Mouse (Mus musculus) spleen, postnatal 4 days (tissue): ENCODE data around the gene Bhlhe41.

Experiments used
- DNase-seq, 2 experiments: peaks; one replicate each; pipeline ENCODE4 v3.0.0; 2022; ENCODE audit warnings: low spot score in 2 of 2

The Bhlhe41 gene

DNA sequence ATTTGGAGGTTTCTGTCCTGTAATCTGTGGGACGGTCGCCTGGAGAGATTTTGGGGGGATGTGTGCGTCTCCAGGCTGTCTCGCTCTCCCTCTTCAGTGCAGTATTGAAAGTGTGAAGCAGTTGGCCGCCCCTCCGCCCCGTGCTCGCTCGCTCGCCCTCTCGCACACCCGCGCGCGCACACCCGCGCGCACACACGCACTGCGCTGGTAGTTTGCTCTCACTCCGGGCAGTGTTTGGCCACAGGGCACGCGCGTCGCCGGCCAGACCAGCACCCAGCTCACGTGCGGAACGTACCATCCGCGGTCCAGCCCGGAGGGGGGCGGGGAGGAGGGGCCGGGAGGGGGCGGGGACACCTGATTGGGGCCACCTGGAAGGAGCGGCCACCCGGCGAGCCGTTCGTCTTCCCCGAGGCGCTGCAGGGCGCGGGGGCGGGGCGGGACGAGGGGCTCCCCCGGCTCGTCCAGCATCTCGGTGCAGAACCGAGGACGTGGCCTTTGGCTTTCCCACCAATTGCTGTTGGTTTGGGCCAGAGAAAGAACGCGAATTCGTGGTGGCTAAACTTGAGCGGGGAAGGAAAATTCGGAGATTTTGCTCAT, at the start of gene Bhlhe41:
TSS of gene Bhlhe41 (minus strand) at position 270 of the 597 bp plus-strand sequence.
- peak; percentile 45 to 74 for DNase-seq

DNA sequence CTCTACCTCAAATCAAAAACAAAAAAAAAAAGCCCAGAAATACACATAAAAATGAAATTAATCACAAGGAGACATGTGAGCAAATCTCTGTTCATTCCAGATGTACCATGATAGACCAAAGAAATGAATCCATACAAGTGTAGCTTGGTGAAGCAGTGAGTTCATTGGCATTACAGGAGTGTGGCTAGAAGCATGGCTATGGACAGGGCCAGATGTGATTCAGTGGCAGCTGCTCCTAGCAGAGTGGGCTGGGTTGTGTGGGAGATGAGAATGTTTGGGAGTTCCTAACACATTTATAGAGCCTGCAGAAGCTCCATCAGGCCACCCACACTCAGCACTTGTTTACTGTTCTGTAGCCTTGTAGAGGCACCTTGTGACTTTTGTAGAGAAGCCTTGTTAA, 46.9 kb upstream of the Bhlhe41 start:
- no peak for DNase-seq

DNA sequence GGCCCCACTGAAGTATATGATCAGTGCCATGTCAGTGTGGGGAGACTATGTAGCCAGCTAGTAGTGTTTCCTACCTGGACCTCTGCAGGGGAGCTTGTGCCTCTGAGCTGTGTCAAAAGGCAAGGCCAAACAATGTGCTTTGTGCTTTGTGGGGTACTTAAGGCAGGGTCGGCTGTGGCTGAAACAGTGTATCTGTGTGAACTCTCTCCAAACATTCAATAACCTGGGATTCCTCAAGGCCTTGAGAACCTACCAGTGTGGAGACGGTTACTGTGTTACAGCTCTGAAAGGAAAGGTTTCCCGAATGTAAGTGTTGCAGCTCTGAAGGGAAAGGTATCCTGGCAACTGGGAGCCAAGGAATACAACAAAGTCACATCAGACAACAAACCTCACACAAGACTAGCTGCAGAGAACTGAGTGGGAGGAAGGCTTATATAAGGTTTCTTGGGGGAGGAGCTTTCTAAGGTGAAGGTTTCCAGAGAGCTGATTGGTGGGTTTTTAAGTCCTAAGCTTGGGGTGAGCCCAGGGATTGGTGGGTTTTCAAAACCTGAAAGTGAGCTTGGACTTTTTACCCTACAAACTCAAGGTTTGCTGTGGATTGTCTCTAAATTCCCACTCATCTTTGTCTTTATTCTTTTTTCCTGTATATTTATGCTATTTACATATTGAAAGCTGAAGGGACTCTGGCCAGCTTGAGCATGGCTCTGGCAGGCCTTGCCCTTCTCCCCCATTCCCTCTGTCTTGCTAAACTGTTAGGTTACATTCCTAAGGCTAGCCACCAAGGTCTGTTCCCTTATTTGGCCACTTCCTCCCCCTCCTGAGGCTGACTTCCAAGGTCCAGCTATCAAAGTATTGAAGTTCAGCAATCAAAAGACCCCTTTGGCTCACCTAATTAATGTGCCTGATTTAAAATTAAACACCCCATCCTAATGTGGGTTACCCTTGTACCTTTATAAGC, 45.4 kb upstream of the Bhlhe41 start:
- no peak for DNase-seq

DNA sequence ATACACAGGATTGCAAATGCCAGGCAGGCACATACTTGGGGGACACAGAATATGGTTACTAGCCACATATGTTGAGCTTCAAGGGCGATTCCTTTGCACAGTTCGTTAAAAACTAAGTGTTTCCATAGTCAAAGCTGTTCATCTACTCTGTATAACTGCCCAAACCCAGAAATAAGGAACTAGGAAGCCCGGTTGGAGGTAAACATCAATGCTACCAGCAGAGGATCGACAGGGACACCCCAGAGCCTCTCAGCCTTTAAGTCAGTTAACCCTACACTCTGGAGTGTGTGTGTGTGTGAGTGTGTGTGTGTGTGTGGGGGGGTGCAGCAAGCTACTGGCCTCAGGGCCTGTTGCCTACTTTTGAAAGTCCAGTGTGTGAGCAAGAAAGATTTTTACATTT, 44.6 kb upstream of the Bhlhe41 start:
- no peak for DNase-seq

DNA sequence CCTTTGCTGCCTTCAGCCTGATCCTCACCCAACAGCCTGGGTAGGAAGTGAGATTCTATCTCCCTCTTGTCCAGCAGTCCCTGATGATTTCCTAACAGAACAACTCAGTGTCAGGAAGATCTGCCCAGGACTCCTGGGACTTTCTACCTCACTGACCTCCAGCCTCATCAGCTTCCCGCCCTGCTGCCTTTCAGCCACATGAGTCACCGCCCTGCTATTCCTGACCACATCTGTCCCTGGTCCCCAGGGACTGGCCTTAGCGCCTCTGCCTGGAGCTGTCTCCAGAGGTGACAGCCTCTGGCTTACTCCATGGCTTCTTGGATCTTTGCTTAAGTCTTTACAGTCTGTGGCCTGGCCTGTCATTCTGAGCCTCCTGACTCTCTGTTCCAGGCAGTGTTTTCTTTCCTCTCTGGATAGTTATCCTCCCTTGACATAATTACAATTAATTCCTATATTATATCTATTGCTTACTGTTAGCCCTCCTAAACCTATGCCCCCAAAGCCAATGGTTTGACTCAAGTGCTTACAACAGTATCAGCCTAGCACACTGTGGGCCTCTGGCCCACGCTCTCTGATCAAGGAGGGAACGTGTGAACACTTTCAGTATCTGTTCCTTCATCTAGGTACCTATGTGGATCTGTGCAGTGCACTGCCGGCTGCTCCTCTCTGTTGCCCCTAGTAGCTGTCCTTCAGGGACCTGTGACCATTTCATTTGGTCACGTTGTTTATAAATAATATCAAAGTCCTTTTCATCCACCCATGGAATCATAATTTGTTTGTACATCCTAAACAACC, 40.9 kb upstream of the Bhlhe41 start:
- no peak for DNase-seq

DNA sequence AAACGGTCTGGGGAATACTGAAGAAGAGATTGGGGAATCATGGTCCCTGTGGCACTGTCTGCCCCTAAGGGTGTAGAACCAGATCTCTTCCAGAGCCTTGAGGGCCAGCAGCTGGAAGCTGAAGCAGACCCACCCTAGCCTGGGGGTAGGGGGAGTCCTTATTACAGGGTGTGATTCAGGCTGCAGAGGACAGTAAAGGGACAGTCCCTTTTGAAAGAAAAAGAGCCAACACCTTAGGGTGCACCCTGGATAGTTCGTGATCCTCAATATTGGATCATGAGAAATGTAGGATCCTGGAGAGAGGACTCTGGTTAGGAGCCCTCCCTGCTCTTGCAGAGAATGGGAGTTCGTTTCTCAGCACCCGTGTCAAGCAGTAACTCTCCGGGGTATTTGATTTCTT, 39.3 kb upstream of the Bhlhe41 start:
- DNase-seq: no peak

DNA sequence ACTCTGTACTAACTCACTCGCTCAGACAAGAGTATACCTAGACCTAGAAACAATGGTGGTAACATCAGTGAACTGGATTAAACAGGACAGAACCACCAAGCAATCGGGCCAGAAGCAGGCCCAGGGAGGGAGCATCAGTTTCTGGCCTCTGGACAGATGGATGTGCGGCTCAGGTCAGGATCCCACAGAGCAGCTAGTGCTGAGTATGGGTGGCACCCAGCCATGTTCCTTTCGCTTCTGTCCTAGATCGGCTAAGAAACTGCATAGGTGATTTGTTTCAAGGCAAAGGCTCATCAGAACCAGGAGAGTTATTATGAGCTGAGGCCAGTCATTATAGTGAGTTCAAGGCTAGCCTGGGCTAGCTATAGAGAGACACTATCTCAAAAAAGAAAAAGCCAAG, 38.8 kb upstream of the Bhlhe41 start:
- no peak for DNase-seq

DNA sequence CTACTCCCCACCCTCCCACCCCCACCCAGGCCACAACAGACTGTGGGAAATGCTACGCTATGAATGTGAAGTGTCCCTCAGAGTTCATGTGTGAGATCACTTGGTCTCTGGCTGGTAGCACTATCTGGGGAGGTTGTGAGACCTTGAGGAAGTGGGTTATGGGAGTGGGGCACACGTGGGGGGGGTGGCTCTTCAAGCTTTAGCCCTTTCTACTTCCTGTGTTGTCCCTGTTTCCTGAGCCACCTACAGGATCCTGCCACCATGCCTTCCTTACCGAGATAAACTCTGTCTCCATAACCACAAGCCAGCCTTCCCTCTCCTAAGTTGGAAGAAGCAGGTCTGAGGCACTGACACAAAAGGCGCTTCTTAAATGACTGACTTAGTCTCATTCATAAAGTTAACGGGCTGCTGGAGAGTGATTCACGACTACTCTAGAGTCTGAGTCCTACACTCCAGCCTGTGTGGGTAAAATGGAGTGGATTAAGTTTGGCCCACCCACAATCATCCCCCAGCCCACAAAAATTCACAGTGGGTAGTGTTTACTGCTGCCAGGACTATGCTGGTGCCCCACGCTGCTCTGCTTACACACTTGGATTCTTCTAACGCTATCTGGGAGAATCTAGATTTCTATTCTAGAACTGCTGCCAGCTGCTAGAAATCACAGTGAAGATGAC, 29.4 kb upstream of the Bhlhe41 start:
- DNase-seq: no peak

DNA sequence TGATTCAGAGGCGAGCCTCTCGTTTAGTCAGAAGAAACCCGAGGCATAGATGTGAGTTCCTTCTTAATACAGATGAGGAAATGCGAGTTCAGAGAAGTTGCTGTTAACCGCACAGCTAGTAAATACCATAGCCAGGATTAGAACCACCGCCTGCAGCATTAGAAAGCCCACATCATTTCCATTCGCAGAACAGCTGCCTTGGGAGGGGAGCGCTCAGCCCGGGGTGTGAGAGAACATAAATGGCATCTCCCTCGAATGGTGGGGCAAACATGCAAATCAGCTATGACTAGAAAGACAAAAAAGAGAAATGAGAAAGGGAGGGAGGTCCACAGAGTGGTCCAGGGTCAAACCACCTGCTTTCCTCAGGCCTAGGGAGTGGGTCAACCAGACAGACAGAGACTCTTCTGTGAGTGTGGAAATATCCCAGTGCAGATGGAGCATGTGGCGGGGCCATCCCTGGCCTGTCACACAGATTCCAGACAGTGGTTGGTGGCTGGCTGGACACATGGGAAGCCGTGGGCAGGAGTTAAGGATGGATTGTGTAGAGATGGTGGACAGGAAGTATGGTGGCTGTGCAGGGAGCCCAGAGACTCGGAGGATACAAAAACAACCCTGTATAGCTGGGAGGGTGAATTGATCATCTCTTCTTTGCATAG, 28.1 kb upstream of the Bhlhe41 start:
- peak; percentile 58 to 74 for DNase-seq

DNA sequence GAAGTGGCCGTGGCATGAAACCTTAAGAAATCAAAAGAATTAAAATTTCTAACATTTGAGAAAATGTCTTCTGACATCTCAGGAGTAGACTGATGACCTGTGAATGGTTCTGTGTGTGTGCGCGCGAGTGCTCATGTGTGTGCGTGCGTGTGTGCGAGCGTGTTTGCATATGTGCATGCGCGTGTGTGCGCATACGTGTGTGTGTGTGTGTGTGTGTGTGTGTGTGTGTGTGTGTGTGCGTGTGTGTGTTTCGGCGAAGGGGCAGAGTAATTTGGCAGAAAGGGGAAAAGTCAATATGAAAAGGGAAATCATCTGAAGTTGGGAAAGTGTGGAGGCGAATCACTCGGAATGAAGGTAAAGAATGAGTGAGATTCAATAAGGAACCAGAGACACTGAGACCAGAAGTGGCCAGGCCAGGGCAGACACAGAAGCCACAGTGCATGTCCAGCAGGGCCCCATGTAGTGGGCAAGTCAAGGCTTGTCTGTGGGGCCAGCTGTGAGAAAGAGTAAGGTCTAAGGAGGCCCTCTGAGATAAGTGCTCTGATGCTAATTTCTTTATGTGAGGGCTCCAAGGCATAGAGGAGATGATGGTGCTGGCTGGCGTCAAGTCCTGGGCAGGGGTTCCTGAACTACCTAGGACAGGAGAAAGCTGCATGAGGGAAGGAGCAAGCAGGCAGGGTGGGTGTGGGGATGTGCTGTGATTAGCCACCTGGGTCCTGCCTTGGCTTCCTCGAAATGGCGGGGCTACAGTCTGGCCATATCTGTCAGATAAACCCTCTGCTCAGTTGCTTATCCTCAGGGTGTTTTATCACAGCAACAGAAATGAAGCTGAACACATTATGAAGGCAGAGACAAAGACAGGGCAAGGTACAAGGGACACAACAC, 27.3 kb upstream of the Bhlhe41 start:
- DNase-seq: no peak

DNA sequence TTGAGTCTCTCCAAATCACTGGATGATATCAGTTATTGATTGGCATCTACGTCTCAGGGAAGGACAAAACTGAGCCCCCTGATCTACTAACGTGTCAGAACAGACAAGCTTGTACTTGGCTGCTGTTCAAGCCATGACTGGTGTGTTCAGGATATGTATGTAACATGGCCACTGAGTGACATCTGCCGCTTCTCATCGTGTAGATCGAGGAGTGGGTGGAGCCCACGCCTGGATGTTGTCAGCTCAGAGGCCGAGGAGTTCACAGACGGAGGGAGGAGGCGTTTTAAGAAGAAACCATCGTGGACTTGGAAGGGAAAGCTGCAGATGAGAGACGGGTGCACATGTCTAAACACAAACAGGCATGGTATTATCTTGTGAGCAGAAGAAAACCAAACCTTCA, 26.6 kb upstream of the Bhlhe41 start:
- DNase-seq: no peak

DNA sequence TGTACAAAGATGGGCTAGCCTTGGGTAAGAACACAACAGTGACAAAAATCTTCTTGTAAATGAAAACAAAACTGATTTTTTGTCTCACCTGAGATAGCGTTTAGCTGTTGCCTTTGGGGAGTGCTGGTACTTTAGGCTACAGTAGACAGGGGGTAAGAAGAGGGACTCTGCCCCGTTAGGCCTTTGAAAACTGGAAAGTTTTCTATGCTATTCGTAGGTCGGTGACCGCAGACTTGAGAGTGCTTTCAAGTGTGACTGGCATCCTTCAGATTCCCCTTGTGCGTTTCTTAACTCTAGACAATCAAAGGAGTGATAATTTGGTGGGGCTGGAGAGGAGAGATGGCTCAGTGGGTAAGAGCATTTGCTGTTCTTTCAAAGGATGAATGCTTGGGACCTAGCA, 22.4 kb upstream of the Bhlhe41 start:
- DNase-seq: no peak

DNA sequence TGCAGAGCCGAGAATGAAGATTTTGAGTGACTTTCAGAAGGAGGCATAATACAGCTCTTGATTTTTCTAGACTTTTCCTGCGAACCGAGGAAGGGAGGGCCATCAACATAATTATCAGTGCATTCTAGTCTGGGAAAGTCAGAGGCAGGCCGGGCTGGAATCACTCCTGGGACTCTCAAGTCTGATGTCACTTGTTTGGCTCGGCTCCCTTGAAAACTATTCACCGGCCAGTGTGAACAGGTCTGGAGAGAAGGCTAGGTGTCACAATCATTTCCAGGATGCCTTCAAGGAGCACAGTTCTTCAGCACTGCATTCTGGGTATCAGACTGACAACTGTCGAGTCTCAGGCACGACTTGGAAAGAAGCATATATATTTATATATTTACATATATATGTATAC, 20.9 kb upstream of the Bhlhe41 start:
- DNase-seq: no peak

DNA sequence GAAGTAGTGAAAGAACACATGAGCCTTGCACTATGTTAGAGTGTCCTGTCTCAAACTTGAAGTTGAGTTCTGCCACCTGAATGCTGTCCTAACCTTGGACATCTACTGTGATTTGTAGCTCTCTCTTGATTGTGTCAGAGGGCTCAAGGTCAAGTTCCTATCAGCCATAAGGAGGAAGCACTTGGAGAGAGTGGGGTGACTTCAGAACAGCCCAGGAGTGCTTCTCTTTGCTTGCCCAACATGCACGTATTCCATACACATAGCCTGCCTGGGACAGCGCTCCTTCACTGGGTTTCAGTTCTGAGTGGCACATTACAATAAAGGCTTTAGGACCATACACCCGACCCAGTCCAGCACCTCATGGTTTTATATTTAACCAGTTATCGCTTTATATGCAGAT, 19.7 kb upstream of the Bhlhe41 start:
- no peak for DNase-seq

DNA sequence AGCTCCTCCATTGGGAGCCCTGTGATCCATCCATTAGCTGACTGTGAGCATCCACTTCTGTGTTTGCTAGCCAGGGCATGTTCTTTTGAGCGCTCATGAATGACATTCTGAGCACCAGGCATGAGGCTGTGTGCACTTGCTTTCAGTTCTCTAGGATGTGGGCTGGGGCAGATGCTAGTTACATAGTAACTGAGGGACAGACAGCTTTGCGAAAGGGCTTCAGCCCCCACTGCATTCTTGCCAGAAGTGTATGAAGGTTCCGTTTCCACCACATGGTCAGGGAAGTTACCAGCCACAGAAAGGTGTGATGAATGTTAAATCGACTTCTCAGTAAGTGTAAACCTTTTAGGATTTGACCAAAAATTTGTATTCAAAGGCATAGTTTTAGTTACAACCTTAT, 18.3 kb upstream of the Bhlhe41 start:
- peak in 1 of 2 experiments; percentile 32 for DNase-seq

DNA sequence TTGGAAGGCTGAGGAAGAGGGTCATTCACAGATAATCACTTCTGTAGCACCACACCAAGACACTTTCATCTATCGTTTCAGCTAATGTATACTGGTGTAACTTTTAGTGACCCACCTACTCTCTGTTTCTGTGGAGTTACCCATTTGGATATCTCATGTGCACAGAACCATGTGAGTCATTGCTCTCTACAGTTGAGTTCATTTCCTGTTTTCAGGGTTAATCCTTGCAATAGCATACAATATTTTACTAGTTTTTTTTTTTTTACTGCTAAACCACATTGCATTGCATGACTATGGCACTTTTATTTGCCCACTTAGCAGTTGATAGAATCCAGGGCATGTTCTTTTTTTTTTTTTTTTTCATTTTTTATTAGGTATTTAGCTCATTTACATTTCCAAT, 17.7 kb upstream of the Bhlhe41 start:
- DNase-seq: no peak

DNA sequence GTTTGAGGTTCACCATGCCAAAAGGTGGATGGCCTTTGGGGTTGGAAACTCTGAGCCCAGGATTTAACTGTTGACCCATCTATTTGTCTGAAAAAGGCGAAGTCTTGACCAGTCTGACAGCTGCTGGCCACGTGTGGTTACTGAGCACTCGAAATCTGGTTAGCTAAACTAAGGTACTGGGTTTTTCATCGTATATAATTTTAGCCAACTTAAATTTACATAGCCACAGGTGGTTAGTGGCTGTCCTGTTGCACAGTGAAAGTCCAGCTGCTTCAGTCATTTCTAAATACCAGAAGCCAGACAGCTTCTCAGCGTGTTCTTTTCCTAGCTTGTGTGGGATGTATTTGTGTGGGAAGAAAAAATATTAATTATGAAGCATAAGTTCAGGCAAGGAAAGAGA, 15.3 kb upstream of the Bhlhe41 start:
- no peak for DNase-seq

DNA sequence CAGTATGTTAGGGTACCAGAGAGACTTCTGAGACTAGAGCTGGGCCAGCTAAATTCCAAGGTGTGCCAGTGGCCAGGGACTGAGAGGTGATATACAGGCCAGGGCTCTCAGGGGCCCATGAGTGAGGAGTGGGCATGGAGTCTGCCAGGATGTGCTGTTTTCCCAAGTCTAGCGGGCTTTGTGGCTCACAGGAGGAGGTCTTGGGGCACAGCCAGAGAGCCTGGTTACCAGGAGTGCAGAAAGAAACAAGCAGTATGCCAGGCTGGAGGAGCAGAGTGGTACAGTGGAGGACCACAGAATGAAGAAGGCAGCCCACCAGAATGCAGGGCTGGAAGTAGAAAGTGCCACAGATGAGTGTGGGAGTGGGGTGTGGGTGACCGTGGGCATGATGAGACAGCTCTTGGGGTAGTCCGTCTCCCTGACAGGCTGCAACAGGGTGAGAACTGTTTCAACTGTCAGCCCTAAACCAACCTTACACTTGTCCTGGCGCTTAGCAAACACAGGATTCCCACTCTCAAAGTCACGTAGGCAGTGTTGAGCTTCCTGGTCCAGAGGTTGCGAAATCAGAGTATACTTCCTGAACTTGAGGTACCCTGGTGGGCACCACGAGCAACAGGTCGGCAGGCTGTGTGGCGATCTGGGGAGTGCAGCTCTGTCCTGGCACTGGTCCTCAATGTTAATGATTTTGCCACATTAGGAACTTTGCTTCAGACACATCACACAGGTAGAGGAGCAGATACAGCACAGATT, 11.8 kb upstream of the Bhlhe41 start:
- DNase-seq: no peak

DNA sequence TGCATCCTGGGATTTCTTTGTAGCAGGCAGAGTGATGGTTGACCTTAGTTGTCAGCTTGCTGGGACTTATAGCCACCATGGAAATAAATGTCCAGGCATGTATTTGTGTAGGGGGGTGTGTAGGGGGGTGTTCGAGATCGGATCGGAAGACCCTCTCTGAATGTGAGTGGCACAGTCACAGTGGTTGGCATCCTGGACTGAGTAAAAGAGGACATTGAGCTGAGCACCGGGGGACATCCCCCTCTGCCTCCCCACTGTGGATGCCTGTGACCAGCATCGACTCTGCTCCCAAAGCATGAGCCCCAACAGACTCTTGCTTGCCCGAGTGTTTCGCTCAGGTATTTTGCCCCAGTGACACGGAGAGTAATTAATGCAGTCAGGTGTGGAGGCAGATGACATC, 8.0 kb upstream of the Bhlhe41 start:
- DNase-seq: no peak

DNA sequence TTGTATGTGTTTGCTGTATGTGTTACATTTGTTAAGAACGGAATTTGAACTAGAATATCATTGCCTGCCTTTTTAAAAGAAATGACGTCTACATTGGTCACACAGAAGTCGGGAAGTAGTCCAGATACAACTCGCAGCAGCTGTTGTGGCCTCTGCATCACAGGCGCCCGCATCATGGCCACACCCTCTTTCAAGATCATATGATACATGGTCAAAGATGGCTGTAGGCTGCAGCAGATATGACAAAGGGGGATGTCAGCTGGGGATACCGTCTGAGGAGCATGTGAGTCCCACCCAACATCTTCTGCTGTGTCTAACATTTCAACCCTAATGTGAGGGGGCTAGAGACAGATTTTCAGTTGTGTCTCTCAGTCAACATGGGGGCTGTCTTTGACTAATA, 6.7 kb upstream of the Bhlhe41 start:
- DNase-seq: no peak
